Mouse (Mus musculus): Measurements from ENCODE around the gene Kcnk16. TPM values are rescaled to one million over a fixed set of nuclear protein-coding genes. Genes with fewer than 3 reads are reported as not detected.
"Not testable (repeated sequence)": the region's sequence is repeated elsewhere in the genome, so short reads cannot be mapped to it uniquely, and the experiment has no call there.

The Kcnk16 gene
- not detected for total RNA-seq (2021)
- long read RNA-seq, experiment 1: 0 reads
- long read RNA-seq, experiment 2: 0 reads

- DNase-seq: no peak
Measured at GRCm38 (mm10) chr14:20269082-20269809, at the start of gene Kcnk16. TSS of gene Kcnk16 (minus strand) at chr14:20269199.

- no peak for DNase-seq
Measured at GRCm38 (mm10) chr14:20315137-20315536, 46.1 kb upstream of the Kcnk16 start.

DNA sequence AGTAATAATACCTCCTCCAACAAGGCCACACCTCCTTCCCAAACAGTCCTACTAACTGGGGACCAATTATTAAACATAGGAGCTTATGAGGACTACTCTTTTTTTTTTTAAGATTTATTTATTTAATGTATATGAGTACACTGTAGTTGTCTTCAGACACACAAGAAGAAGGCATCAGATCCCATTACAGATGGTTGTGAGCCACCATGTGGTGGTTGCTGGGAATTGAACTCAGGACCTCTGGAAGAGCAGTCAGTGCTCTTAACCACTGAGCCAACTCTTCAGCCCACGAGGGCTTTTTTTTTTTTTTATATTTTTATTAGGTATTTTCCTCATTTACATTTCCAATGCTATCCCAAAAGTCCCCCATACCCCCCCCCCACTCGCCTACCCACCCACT, 36.1 kb upstream of the Kcnk16 start:
- not testable (repeated sequence) for DNase-seq

GRCm38 (mm10) chr14:20298131-20298530, 29.1 kb upstream of the Kcnk16 start:
- peak; percentile 14 to 53 for DNase-seq

DNA sequence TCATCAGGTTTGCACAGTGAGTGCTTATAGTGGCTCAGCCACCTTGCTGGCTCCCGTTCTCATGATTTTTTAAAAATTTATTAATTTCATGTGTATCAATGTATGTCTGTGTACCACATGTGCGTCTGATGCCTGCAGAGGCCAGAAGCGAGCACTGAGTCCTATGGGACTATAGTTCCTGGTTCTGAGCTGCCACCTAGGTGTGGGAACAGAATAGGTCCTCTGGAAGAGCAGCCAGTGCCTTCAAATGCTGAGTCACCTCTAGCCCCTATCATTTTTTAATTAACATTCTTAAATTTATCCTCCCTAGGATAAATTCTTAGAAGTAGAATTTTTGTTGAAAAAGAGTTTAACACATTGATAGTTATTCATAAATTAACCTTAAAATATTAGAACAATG, 28.6 kb upstream of the Kcnk16 start:
- no peak for DNase-seq

- peak in 1 of 2 experiments; percentile 26 for DNase-seq
Measured at GRCm38 (mm10) chr14:20294947-20295346, 25.9 kb upstream of the Kcnk16 start.

DNA sequence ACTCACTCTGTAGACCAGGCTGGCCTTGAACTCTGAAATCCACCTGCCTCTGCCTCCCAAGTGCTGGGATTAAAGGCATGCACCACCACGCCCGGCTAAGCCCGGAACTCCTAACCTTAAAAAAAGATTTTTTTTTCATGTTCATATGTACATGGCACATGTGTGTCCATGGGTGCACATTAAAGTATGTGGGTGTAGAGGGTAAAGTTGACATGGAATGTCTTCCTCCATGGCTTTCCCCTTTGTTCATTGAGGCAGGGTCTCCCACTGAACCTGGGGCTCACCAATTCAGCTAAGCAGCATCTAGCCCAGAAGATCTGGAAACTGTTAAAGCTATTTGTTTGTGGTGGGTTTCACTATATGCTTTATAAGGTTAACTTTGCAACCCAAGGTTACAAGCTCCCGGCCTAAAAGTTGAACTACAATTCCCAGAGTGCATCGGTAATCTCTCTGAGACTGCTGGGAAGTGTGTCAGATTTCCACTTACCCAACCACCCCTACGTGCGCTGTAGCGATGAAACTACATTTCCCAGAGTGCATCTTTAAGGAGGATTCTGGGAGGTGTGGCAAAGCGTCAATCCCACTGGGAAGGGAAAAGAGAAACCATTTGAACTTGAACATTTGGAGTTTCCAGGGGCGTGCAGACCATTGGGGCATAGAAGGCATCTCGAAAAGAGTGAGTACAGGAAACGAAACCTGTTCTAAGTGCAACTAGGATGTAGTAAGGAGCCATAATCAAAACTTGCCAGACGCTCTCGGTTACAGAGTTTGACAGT, 25.3 kb upstream of the Kcnk16 start, which contains the start of gene Nudt13:
Gene Nudt13, plus strand, starts transcription at position 581 of the 776 bp plus-strand sequence.
- peak; percentile 84 to 87 for DNase-seq

DNA sequence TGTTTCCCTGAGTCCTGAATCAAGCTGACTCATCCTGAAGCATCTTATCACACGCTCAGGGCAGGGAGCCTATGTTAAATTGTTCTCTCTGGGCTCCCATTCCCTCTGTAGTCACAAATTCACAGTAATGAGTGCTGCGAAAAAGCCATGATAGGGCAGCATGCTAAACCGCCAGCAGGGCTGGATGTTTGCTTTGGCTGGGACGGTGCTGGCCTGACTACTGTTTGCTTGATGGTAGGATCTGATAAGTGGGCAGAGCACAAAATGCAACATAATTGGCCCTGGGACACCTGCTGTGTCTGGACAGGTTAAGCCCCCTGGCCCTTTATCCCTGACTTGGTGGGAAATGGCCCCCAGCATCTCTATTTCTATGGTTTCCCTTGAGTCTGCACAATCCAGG, 22.4 kb upstream of the Kcnk16 start:
- no peak for DNase-seq

GRCm38 (mm10) chr14:20268421-20268820, 578 bp downstream of the Kcnk16 start:
- DNase-seq: no peak

- no peak for DNase-seq
Measured at GRCm38 (mm10) chr14:20262346-20262745, 6.7 kb downstream of the Kcnk16 start.

DNA sequence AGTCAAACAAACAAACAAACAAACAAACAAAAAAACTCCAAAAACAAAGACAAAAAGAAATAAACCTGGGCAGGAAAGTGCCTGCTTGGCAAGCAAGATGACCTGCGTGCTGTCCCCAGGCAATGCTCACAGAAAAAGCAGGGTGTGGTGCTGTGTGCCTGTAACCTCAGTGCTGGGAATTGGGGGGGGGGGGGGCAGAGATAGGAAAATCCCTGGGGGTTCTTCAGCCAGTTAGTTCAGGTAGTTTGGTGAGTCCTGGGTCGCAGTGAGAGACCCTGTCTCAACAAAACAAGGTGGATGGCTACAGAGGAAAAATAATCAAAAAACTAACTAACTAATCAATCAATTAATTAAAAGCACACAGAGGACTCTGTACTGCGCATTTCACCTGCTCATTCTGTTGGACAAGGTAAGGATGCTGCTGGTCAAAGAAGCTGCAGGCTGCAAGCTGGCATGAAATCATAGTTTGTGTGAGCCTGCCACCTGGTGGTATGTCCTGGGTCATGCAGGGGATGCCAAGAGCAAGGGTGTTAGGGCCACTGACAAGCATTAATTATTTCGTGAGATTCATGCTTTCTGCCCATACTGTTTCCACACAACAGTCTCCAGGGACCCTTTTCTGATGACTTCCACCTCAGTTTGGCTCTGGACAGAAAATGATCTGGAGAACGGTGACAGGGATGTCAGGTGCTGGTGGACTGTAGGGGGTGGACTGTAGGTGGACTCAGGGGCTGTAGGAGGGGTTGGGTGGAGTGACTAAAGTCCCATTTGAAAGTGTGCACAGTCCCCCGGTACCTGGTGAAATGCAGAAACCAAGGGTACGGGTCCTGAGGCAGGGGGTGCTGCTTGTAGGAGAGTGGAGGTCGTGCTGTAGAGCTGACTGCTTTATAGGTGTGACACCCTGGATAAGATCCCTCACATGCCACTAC, 10.6 kb downstream of the Kcnk16 start:
- peak; percentile 84 for DNase-seq

DNA sequence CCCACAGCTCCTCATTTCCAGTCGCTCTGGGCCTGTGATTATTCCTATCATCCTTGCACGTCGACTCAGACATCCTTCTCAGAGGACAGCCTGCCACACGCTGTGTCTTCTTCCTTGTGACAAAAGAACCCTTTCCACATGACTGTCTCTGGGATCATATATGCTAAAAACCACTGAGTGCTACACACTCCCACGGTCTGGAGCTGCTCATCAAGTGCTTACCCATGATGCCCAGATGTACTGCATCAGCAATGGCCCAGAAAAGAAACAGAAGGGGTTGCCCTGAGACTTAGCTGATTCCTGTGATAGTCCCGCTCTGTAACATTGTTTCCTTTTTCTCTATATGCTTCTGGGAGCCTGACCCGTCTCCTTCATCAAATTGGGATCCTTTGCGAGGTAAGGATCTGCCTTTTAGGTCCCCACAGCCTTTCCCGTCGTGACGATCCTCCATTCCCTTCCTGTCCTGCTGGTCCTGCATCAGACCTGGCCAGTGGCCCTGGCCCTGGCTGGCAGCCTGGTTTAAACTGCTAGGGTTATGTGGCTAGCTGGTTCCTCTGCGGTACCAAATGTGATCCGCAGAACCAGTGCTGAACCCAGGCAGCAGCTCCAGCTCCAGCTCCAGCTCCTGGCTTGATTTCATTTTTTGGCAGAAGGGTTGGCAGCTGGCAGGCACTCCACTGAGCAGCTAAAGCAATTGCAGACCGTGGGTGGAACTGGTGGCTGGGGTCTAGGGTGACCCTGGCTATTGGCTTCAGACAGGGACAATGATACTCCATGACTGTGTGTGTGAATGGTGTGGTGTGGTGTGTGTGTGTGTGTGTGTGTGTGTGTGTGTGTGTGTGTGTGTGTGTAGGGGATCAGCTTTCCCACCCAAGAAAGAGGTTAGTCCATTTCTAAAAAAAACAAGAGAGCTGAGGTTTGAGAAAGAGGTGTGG, 18.5 kb downstream of the Kcnk16 start:
- DNase-seq: peak; percentile 7 to 31

DNA sequence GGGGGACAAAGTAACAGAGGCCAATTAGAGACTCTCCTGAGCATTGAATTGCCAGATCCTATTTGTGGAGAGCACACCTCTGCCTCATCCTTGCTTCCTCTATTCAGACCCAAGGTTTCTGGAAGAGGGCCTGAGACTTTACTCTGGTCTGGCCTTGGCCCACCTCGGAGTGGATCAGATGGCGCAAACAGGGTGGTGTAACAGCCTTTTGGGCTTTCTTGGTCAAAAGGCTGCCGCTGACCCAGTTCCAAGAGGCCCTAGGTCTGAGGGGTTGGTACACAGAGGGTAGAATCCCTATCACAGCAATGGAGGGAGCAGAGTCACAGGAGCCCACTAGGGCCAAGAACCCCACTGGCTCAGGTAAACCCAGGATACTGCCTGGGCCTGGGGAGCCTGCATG, 21.0 kb downstream of the Kcnk16 start:
- DNase-seq: peak; percentile 36 to 69

- DNase-seq: peak; percentile 76 to 83
Measured at GRCm38 (mm10) chr14:20246811-20247266, 22.2 kb downstream of the Kcnk16 start.

DNA sequence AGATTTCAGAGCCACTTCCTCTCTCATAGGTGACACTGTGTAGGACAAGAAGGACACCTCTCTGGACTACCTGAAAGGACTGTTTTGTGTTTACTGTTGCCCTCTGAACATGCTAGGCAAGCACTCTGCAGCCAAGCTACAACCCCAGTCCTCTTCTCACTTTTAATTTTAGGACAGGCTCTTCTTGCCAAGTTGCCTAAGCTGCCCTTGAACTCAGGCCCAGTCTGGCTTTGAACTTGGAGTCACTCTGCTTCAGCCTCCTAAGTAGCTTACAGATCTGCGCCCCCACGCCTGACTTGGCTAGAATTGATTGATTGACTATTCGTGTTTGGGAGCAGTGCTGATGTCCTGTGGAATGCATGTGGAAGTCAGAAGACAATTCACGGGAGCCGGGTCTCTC, 23.1 kb downstream of the Kcnk16 start:
- peak in 1 of 2 experiments; percentile 33 for DNase-seq

DNA sequence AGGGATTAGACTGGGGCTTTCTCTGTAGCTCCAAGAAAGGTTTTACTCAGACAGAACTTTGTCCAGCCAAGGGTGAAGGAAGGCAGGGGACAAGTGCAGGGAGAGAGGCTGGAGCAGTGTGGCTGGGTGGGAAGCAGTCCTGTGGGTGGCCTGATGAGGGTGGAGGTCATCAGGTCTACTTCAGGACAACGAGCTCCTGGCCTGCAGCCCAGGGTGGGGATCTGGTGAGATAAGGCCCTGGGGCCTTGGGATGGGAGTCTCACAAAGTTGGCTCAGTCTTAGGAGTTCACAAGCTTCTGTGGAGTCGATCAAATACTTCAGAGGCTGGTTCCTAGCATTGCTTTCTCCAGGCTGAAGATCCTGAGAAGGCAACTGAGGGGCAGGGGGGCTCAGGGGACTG, 23.7 kb downstream of the Kcnk16 start:
- peak; percentile 16 to 49 for DNase-seq

- DNase-seq: no peak
Measured at GRCm38 (mm10) chr14:20243158-20243557, 25.8 kb downstream of the Kcnk16 start.

DNA sequence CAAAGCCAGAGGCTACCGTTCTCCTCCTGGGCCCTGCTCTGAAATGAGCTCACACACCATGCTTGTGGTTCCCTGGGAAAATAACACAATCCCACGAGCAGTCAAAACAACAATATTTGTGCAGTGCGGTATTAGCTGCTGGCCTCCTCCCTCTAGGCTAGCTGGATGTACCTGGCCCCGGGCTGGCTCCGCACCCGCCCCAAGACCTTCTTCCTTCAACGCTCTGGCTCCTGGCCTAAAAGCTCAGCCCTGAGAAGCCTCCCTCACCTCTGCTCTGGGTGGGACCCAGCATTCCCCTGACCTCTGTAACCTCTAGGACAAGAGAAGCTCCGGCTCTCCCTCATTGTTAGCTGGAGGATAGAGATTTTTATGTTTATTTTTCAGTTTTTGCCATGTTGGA, 26.5 kb downstream of the Kcnk16 start:
- DNase-seq: no peak

- no peak for DNase-seq
Measured at GRCm38 (mm10) chr14:20234403-20234802, 34.6 kb downstream of the Kcnk16 start.

DNA sequence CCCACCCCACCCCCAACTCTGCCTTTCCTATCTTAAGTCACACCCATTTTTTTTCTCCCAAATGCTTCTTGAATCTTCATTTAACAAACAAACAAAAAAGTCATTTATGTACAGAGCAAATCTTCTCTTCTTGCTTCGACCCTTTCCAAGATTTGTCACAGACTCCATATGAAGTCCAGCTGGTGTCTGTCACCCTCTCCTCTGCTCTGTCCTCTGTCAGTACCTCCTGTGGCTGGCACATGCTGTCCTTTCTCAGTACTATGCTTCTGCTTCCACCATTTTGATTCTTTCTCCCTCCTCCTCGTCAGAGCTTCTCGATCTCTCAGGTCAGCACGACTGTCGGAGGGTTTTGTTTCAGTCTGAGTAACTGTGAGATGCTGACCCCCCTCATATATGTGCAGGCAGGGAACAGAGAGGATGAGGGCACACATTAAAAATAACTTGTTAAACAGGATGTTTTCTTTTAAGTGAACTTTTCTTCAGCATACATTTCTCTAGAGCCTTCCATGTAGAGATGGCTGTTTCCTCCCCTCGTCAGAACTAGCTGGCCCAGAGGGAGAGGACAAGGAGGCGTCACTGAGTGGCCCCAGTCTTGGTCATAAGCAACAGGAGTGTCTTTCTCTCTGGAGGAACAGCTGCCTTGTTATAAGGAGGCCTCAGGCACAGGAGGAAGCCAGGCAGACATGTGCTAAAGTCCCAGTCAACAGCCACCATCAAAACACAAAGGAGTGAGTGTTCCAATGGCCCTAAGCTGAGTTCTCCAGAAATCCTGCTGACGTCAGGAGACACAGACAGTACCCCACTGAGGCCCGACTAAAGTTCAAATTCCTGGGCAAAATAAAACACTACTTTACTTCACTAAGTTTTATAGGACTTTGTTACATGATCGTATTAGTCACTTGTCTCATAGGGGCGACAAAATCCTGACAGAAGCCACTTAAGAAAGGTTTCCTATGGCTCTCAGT, 35.7 kb downstream of the Kcnk16 start:
- DNase-seq: no peak

Measured in adrenal gland, postnatal 36 days (tissue).